Mouse (Mus musculus): Measurements from ENCODE around the gene Rnf126. TPM values are rescaled to one million over a fixed set of nuclear protein-coding genes. Genes with fewer than 3 reads are reported as not detected.
A peak's percentile ranks its signal among the peaks of the same experiment; 100 is the strongest.

Rnf126 gene
- 140 and 166 TPM in 2 replicates for polyA plus RNA-seq (2012; rRNA removed)

- DNase-seq (ENCODE audit: extremely low spot score in 1 of 2, low spot score in 1 of 2) = peak; percentile 98 to 99
Observed at GRCm38 (mm10) chr10:79766508-79767325, at the start of gene Rnf126. Gene Rnf126 (minus strand): TSS chr10:79766952.

GRCm38 (mm10) chr10:79815671-79816494 is 49.1 kb upstream of the Rnf126 start:
- no peak for DNase-seq (ENCODE audit: extremely low spot score in 1 of 2, low spot score in 1 of 2)

- no peak for DNase-seq (ENCODE audit: extremely low spot score in 1 of 2, low spot score in 1 of 2)
Observed at GRCm38 (mm10) chr10:79814271-79814842, 47.6 kb upstream of the Rnf126 start.

GRCm38 (mm10) chr10:79811736-79812637 is 45.2 kb upstream of the Rnf126 start:
- DNase-seq (ENCODE audit: extremely low spot score in 1 of 2, low spot score in 1 of 2) = peak; percentile 63 to 96

- no peak for DNase-seq (ENCODE audit: extremely low spot score in 1 of 2, low spot score in 1 of 2)
Observed at GRCm38 (mm10) chr10:79808728-79809127, 42.0 kb upstream of the Rnf126 start.

GRCm38 (mm10) chr10:79807826-79808225 is 41.1 kb upstream of the Rnf126 start:
- no peak for DNase-seq (ENCODE audit: extremely low spot score in 1 of 2, low spot score in 1 of 2)

- no peak for DNase-seq (ENCODE audit: extremely low spot score in 1 of 2, low spot score in 1 of 2)
Observed at GRCm38 (mm10) chr10:79806972-79807371, 40.2 kb upstream of the Rnf126 start.

- DNase-seq (ENCODE audit: extremely low spot score in 1 of 2, low spot score in 1 of 2) = no peak
Observed at GRCm38 (mm10) chr10:79806331-79806730, 39.6 kb upstream of the Rnf126 start.

GRCm38 (mm10) chr10:79805636-79806035 is 38.9 kb upstream of the Rnf126 start:
- no peak for DNase-seq (ENCODE audit: extremely low spot score in 1 of 2, low spot score in 1 of 2)

- peak; percentile 92 to 97 for DNase-seq (ENCODE audit: extremely low spot score in 1 of 2, low spot score in 1 of 2)
Observed at GRCm38 (mm10) chr10:79803716-79804323, 37.1 kb upstream of the Rnf126 start.

- peak in 1 of 2 experiments; percentile 65 for DNase-seq (ENCODE audit: extremely low spot score in 1 of 2, low spot score in 1 of 2)
Observed at GRCm38 (mm10) chr10:79802331-79802971, 35.7 kb upstream of the Rnf126 start.

GRCm38 (mm10) chr10:79801837-79802236 is 35.1 kb upstream of the Rnf126 start:
- DNase-seq (ENCODE audit: extremely low spot score in 1 of 2, low spot score in 1 of 2) = no peak

GRCm38 (mm10) chr10:79800508-79800907 is 33.8 kb upstream of the Rnf126 start:
- DNase-seq (ENCODE audit: extremely low spot score in 1 of 2, low spot score in 1 of 2) = no peak

- no peak for DNase-seq (ENCODE audit: extremely low spot score in 1 of 2, low spot score in 1 of 2)
Observed at GRCm38 (mm10) chr10:79798289-79798928, 31.7 kb upstream of the Rnf126 start.

GRCm38 (mm10) chr10:79797326-79797725 is 30.6 kb upstream of the Rnf126 start:
- no peak for DNase-seq (ENCODE audit: extremely low spot score in 1 of 2, low spot score in 1 of 2)

- no peak for DNase-seq (ENCODE audit: extremely low spot score in 1 of 2, low spot score in 1 of 2)
Observed at GRCm38 (mm10) chr10:79795905-79796304, 29.2 kb upstream of the Rnf126 start.

GRCm38 (mm10) chr10:79794491-79794931 is 27.8 kb upstream of the Rnf126 start:
- peak in 1 of 2 experiments; percentile 35 for DNase-seq (ENCODE audit: extremely low spot score in 1 of 2, low spot score in 1 of 2)

GRCm38 (mm10) chr10:79793738-79794490 is 27.2 kb upstream of the Rnf126 start:
- peak in 1 of 2 experiments; percentile 81 for DNase-seq (ENCODE audit: extremely low spot score in 1 of 2, low spot score in 1 of 2)
